In the genomic region with DNA sequence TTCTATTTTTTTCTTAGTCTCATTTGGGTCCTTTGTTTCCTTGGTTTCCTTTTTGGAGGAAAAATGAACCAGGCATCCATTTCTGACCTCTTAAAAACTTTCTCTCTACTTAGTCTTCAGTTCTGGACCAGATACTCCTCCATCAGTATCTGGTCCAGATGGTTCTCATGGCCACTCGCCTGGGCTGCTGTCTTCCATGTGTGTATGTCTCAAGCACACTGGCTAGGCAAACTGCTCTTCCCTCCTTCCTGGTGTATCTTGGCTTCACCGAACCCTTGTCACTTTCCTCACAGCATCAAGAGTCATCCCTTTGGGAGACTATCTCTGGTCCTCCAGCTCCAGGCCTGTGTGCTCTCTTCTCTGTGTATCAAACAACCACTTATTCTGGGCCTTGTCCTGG, we compare ENCODE assay signal across 17 mouse cellular contexts. TPM values are rescaled to one million over a fixed set of nuclear protein-coding genes. Genes with fewer than 3 reads are reported as not detected.
DNase-seq lines count a peak whose midpoint lies in the region; ATAC-seq and TF ChIP-seq lines count a peak whose summit lies in the region.
"Had no signal": no experiment of that assay in that cellular context is flagged by ENCODE, and none has a peak within 500 bp of the region (broad histone marks: within the 10 kb centered on the region; RNA-seq: fewer than 3 reads in every experiment).

No protein-coding gene starts in this region.

- no peak for TF ChIP-seq CTCF in midbrain, postnatal 0 days (IDR thresholded peaks at IDR 0.05)

- ATAC-seq in hindbrain, embryonic 14.5 days (ENCODE audit: low FRiP score) = no peak
- ATAC-seq in hindbrain, embryonic 16.5 days = no peak
- ATAC-seq in neural tube, embryonic 13.5 days (ENCODE audit: low read depth) = no peak
- ATAC-seq in midbrain, postnatal 0 days (ENCODE audit: low FRiP score) = no peak
- ATAC-seq: activated CD4-positive, CD25-positive, alpha-beta regulatory T cell, adult 4 months; liver, embryonic 12.5 days had no signal

- no peaks in the 10 kb centered on the region for H3K36me3 ChIP-seq in hindbrain, embryonic 14.5 days (replicated peaks; ENCODE audit: control insufficient read depth, insufficient read depth)
- no peaks in the 10 kb centered on the region for H3K36me3 ChIP-seq in hindbrain, embryonic 16.5 days (ENCODE audit: control insufficient read depth, insufficient read depth, low read length)
- H3K36me3 ChIP-seq in neural tube, embryonic 13.5 days = no peaks in the 10 kb centered on the region
- no peaks in the 10 kb centered on the region for H3K36me3 ChIP-seq in midbrain, postnatal 0 days (ENCODE audit: insufficient read depth, low read length)
- H3K36me3 ChIP-seq: hindbrain, embryonic 15.5 days; limb, embryonic 10.5 days; liver, embryonic 12.5 days had no signal

- 0 out of 2 replicates have a peak overlapping the region, but pooled peaks have one; percentile 62 for H3K27ac ChIP-seq in hindbrain, embryonic 14.5 days
- no peak overlapping the region for H3K27ac ChIP-seq in hindbrain, embryonic 16.5 days (ENCODE audit: low read depth, low read length)
- peak overlapping the region; percentile 46 for H3K27ac ChIP-seq in neural tube, embryonic 13.5 days (replicated peaks)
- 0 out of 2 replicates have a peak overlapping the region, but pooled peaks have one; percentile 12 for H3K27ac ChIP-seq in midbrain, postnatal 0 days (ENCODE audit: low read depth, low read length)
- H3K27ac ChIP-seq: hindbrain, embryonic 15.5 days; limb, embryonic 10.5 days; liver, embryonic 12.5 days had no signal

- no peaks in the 10 kb centered on the region for H3K9me3 ChIP-seq in hindbrain, embryonic 14.5 days (ENCODE audit: control insufficient read depth, low read length)
- H3K9me3 ChIP-seq in hindbrain, embryonic 16.5 days (ENCODE audit: control insufficient read depth, low read length) = no peaks in the 10 kb centered on the region
- H3K9me3 ChIP-seq in neural tube, embryonic 13.5 days = no peaks in the 10 kb centered on the region
- no peaks in the 10 kb centered on the region for H3K9me3 ChIP-seq in midbrain, postnatal 0 days (ENCODE audit: low read length)
- H3K9me3 ChIP-seq: hindbrain, embryonic 15.5 days; limb, embryonic 10.5 days; liver, embryonic 12.5 days had no signal

- 80% methylated on average over 2 of the region's 2 CpGs for WGBS in hindbrain, embryonic 14.5 days
- 88% methylated on average over 2 of the region's 2 CpGs for WGBS in hindbrain, embryonic 16.5 days
- WGBS in neural tube, embryonic 13.5 days = 88% methylated on average over 2 of the region's 2 CpGs
- 93% methylated on average over 2 of the region's 2 CpGs for WGBS in midbrain, postnatal 0 days

- no peak overlapping the region for H3K9ac ChIP-seq in hindbrain, embryonic 14.5 days
- no peak overlapping the region for H3K9ac ChIP-seq in hindbrain, embryonic 16.5 days (ENCODE audit: low read depth, low read length)
- H3K9ac ChIP-seq in neural tube, embryonic 13.5 days = no peak overlapping the region
- H3K9ac ChIP-seq in midbrain, postnatal 0 days (replicated peaks; ENCODE audit: low read length, poor library complexity, severe bottlenecking) = no peak overlapping the region
- H3K9ac ChIP-seq: hindbrain, embryonic 15.5 days; liver, embryonic 12.5 days had no signal

- no peak overlapping the region for H3K4me3 ChIP-seq in hindbrain, embryonic 14.5 days (replicated peaks; ENCODE audit: low read length)
- H3K4me3 ChIP-seq in hindbrain, embryonic 16.5 days (ENCODE audit: low read length) = no peak overlapping the region
- H3K4me3 ChIP-seq in neural tube, embryonic 13.5 days = no peak overlapping the region
- H3K4me3 ChIP-seq in midbrain, postnatal 0 days (ENCODE audit: low read depth, low read length) = no peak overlapping the region
- H3K4me3 ChIP-seq: hindbrain, embryonic 15.5 days; limb, embryonic 10.5 days; liver, embryonic 12.5 days had no signal

- peak; percentile 87 for DNase-seq in heart, adult 11 months
- no peak for DNase-seq in heart, adult 8-10 months (ENCODE audit: low spot score)
- no peak for DNase-seq in hindbrain, embryonic 14.5 days (ENCODE audit: low spot score)
- DNase-seq in neural tube, embryonic 10.5 days (ENCODE audit: extremely low spot score, low spot score) = no peak
- DNase-seq in midbrain, postnatal 0 days (ENCODE audit: low spot score) = no peak
- no peak for DNase-seq in yolk sac, embryonic 10.5 days (ENCODE audit: low spot score)
- DNase-seq: cerebellum, postnatal 10 days; gastrocnemius, postnatal 36 days; layer of hippocampus, postnatal 36 days; right cerebral cortex, postnatal 14 days; thymus, adult 18-20 months had no signal

- no peaks in the 10 kb centered on the region for H3K27me3 ChIP-seq in hindbrain, embryonic 14.5 days (ENCODE audit: control insufficient read depth, insufficient read depth, low read length)
- H3K27me3 ChIP-seq in hindbrain, embryonic 16.5 days (replicated peaks; ENCODE audit: control insufficient read depth, insufficient read depth, low read length) = no peaks in the 10 kb centered on the region
- no peaks in the 10 kb centered on the region for H3K27me3 ChIP-seq in neural tube, embryonic 13.5 days
- H3K27me3 ChIP-seq in midbrain, postnatal 0 days (ENCODE audit: insufficient read depth, low read length) = no peaks in the 10 kb centered on the region
- H3K27me3 ChIP-seq: hindbrain, embryonic 15.5 days; liver, embryonic 12.5 days had no signal

- H3K4me2 ChIP-seq in hindbrain, embryonic 14.5 days (replicated peaks) = no peak overlapping the region
- H3K4me2 ChIP-seq in hindbrain, embryonic 16.5 days (ENCODE audit: low read length) = no peak overlapping the region
- no peak overlapping the region for H3K4me2 ChIP-seq in neural tube, embryonic 13.5 days
- no peak overlapping the region for H3K4me2 ChIP-seq in midbrain, postnatal 0 days (ENCODE audit: low read depth, low read length, poor library complexity, severe bottlenecking)
- H3K4me2 ChIP-seq: hindbrain, embryonic 15.5 days; liver, embryonic 12.5 days had no signal

- H3K4me1 ChIP-seq in hindbrain, embryonic 14.5 days (replicated peaks; ENCODE audit: control insufficient read depth, insufficient read depth, low read length) = peaks cover 26% of the 10 kb centered on the region
- H3K4me1 ChIP-seq in hindbrain, embryonic 16.5 days (ENCODE audit: control insufficient read depth, insufficient read depth, low read depth, low read length) = peaks cover 3% of the 10 kb centered on the region; the same call in 1 of the 2 replicates
- H3K4me1 ChIP-seq in neural tube, embryonic 13.5 days (replicated peaks) = peaks cover 59% of the 10 kb centered on the region
- H3K4me1 ChIP-seq in midbrain, postnatal 0 days (ENCODE audit: insufficient read depth, low read length) = no peaks in the 10 kb centered on the region

RNA-seq across cellular contexts. Expression of gene Fam171a1, which starts 25.0 kb away (rescaled TPM):
- 10 to 100 TPM; 12.1 to 16.7 (median 14.0) TPM for total RNA-seq in heart, adult 8-10 months (2022)
- polyA plus RNA-seq in hindbrain, embryonic 14.5 days (2014; fragmentation: Nextera tagmentation; extraction: Ambion mirVana) = 52.4 and 59.0 TPM in 2 replicates
- 37.4 and 51.0 TPM in 2 replicates for polyA plus RNA-seq in hindbrain, embryonic 16.5 days (2015; fragmentation: Nextera tagmentation; extraction: Ambion mirVana)
- 54.2 and 55.4 TPM in 2 replicates for polyA plus RNA-seq in neural tube, embryonic 13.5 days (2015; fragmentation: Nextera tagmentation; extraction: Ambion mirVana)
- 59.2 and 65.8 TPM in 2 replicates for total RNA-seq in midbrain, postnatal 0 days (2014; rRNA removed)
- polyA plus RNA-seq in midbrain, postnatal 0 days (2015; fragmentation: Nextera tagmentation; extraction: Ambion mirVana) = 34.4 and 35.4 TPM in 2 replicates
- polyA plus RNA-seq: activated CD4-positive, CD25-positive, alpha-beta regulatory T cell, adult 4 months had no signal
